Mouse (Mus musculus) liver, adult 2 months (tissue): Measurements from ENCODE around the gene Slc5a1. TPM values are rescaled to one million over a fixed set of nuclear protein-coding genes. Genes with fewer than 3 reads are reported as not detected.

Experiments used
- DNase-seq: peaks from one replicate; pipeline ENCODE4 v3.0.0-alpha.2; 2011; ENCODE audit warnings: low read depth, low spot score; ENCODE audit errors: extremely low read depth
- H3K27ac ChIP-seq: fragments of 200-500 bp; replicated peaks from 2 replicates; pipeline ENCODE4 v1.5.1; 2012; ENCODE audit warnings: low read depth, mild to moderate bottlenecking, control low read depth, inconsistent platforms, low read length; ENCODE audit not compliant: insufficient read depth
- H3K27me3 ChIP-seq: fragments of 200-500 bp; 2 replicates; pipeline ENCODE4 v1.6.1; 2012; ENCODE audit warnings: mild to moderate bottlenecking, moderate library complexity, low read length, inconsistent platforms; ENCODE audit not compliant: control insufficient read depth, insufficient read depth
- H3K36me3 ChIP-seq: fragments of 200-500 bp; 2 replicates; pipeline ENCODE4 v1.6.1; 2012; ENCODE audit warnings: low read length, inconsistent platforms; ENCODE audit not compliant: control insufficient read depth, insufficient read depth
- H3K4me1 ChIP-seq: fragments of 200-500 bp; 2 replicates; pipeline ENCODE4 v1.6.1; 2011; ENCODE audit warnings: low read length; ENCODE audit not compliant: control insufficient read depth, insufficient read depth
- H3K4me3 ChIP-seq: fragments of 200-500 bp; 2 replicates; pipeline ENCODE4 v1.5.1; 2011; ENCODE audit warnings: low read depth, mild to moderate bottlenecking, control low read depth, low read length, moderate library complexity; ENCODE audit not compliant: insufficient read depth
- H3K79me2 ChIP-seq: fragments of 200-500 bp; 2 replicates; pipeline ENCODE4 v1.6.1; 2012; ENCODE audit warnings: inconsistent platforms, mild to moderate bottlenecking, low read length, moderate library complexity; ENCODE audit not compliant: control insufficient read depth, insufficient read depth
- H3K9ac ChIP-seq: fragments of 200-500 bp; 2 replicates; pipeline ENCODE4 v1.6.1; 2012; ENCODE audit warnings: low read depth, mild to moderate bottlenecking, control low read depth, inconsistent platforms, low read length
- CTCF ChIP-seq: fragments of 200-500 bp; IDR thresholded peaks from 2 replicates; pipeline ENCODE4 v1.5.1; 2011; ENCODE audit warnings: low read depth, low read length, control low read depth
- POLR2A ChIP-seq: fragments of 200-500 bp; IDR thresholded peaks from 2 replicates; pipeline ENCODE4 v1.6.1; 2011; ENCODE audit warnings: low read length, control low read depth; ENCODE audit not compliant: insufficient read depth; ENCODE audit errors: extremely low read depth
- WGBS: fragments of 180-500 bp; shearing (Covaris S2); methylation state at CpG from one replicate; pipeline ENCODE4 v1.1.7; 2018; 5-methylcytosine and 5-hydroxymethylcytosine counted together
- polyA plus RNA-seq: library from polyadenylated mRNA; depleted of rRNA; stranded (reverse); fragments of >200 nt; gene quantifications from 2 replicates; pipeline ENCODE4 v1.2.3, GENCODE M21; 2012
- total RNA-seq: library from RNA; depleted of rRNA; stranded (reverse); fragments of >200 nt; gene quantifications from 2 replicates; pipeline ENCODE4 v1.2.3, GENCODE M21; 2014

The Slc5a1 gene
- total and polyA plus RNA-seq, 2 experiments: 0.22 to 0.55 TPM

GRCm38 (mm10) chr5:33107778-33108405, 3.9 kb downstream of the Slc5a1 start:
- no peak for DNase-seq
- Histone ChIP-seq H3K4me1 (peaks cover 5% of the 10 kb centered on the region; the same call in 1 of the 2 replicates), H3K79me2 (no peaks in the 10 kb centered on the region), H3K36me3 (no peaks in the 10 kb centered on the region), H3K9ac (no peak overlapping the region), H3K27me3 (peaks cover 7% of the 10 kb centered on the region; the same call in 1 of the 2 replicates), H3K4me3 (no peak overlapping the region), H3K27ac (no peak overlapping the region)
- WGBS: 81% methylated on average over 14 of the region's 14 CpGs
- TF ChIP-seq POLR2A: no peak

GRCm38 (mm10) chr5:33121871-33122315, 17.9 kb downstream of the Slc5a1 start:
- Histone ChIP-seq H3K4me3 (no peak overlapping the region), H3K36me3 (no peaks in the 10 kb centered on the region), H3K27me3 (no peaks in the 10 kb centered on the region), H3K27ac (no peak overlapping the region), H3K79me2 (no peaks in the 10 kb centered on the region), H3K9ac (no peak overlapping the region), H3K4me1 (peaks cover 14% of the 10 kb centered on the region)
- peak; percentile 45 for DNase-seq
- TF ChIP-seq CTCF (no peak), POLR2A (no peak)
- 69% methylated on average over 4 of the region's 4 CpGs for WGBS

DNA sequence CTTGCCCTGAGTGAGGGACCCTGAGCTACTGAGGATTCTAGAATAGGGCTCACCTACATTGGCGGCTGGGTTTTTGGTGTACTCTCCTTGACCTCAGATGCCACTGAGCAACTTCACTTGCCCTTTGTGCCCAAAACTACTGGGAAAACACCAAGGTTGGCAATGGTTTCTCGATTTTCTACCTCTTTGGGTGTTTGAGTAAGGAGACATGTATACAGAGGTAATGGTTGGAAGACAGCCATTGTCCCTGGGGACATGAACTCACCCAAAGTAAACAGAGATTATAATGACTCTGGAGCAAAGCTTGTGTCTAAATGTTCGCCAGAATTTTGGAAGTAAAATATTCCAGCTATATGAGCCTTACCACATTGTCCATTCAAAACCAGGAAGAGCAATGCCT, 19.6 kb downstream of the Slc5a1 start:
- DNase-seq: peak; percentile 98
- H3K4me1 ChIP-seq: peaks cover 14% of the 10 kb centered on the region
- no peak overlapping the region for H3K9ac ChIP-seq
- H3K27ac ChIP-seq: peak overlapping the region; percentile 10
- no peaks in the 10 kb centered on the region for H3K36me3 ChIP-seq
- no peaks in the 10 kb centered on the region for H3K79me2 ChIP-seq
- H3K4me3 ChIP-seq: no peak overlapping the region
- H3K27me3 ChIP-seq: no peaks in the 10 kb centered on the region
- 17% methylated on average over 3 of the region's 3 CpGs for WGBS
- no peak for TF ChIP-seq POLR2A
- TF ChIP-seq CTCF: no peak

GRCm38 (mm10) chr5:33125318-33125717, 21.3 kb downstream of the Slc5a1 start:
- peaks cover 18% of the 10 kb centered on the region for H3K4me1 ChIP-seq
- no peaks in the 10 kb centered on the region for H3K27me3 ChIP-seq
- no peaks in the 10 kb centered on the region for H3K79me2 ChIP-seq
- TF ChIP-seq POLR2A: no peak
- TF ChIP-seq CTCF: no peak
- H3K27ac ChIP-seq: no peak overlapping the region
- H3K36me3 ChIP-seq: no peaks in the 10 kb centered on the region
- DNase-seq: no peak
- no peak overlapping the region for H3K9ac ChIP-seq
- 93% methylated on average over 4 of the region's 4 CpGs for WGBS
- H3K4me3 ChIP-seq: no peak overlapping the region

GRCm38 (mm10) chr5:33134132-33134531, 30.1 kb downstream of the Slc5a1 start:
- no peak overlapping the region for H3K27ac ChIP-seq
- no peak overlapping the region for H3K4me3 ChIP-seq
- H3K27me3 ChIP-seq: no peaks in the 10 kb centered on the region
- H3K4me1 ChIP-seq: peaks cover under 1% of the 10 kb centered on the region
- H3K79me2 ChIP-seq: no peaks in the 10 kb centered on the region
- no peak for DNase-seq
- H3K36me3 ChIP-seq: no peaks in the 10 kb centered on the region
- no peak for TF ChIP-seq POLR2A
- TF ChIP-seq CTCF: no peak
- H3K9ac ChIP-seq: no peak overlapping the region
- 88% methylated on average over 4 of the region's 4 CpGs for WGBS

GRCm38 (mm10) chr5:33135611-33136010, 31.6 kb downstream of the Slc5a1 start:
- 87% methylated on average over 5 of the region's 5 CpGs for WGBS
- H3K4me3 ChIP-seq: no peak overlapping the region
- H3K79me2 ChIP-seq: no peaks in the 10 kb centered on the region
- no peak overlapping the region for H3K9ac ChIP-seq
- H3K36me3 ChIP-seq: no peaks in the 10 kb centered on the region
- no peak overlapping the region for H3K27ac ChIP-seq
- TF ChIP-seq POLR2A (no peak), CTCF (no peak)
- DNase-seq: no peak
- H3K4me1 ChIP-seq: no peaks in the 10 kb centered on the region
- no peaks in the 10 kb centered on the region for H3K27me3 ChIP-seq
